Mouse (Mus musculus) left cerebral cortex, postnatal 25 days (tissue): ENCODE measurements around the gene Tarbp2. TPM values are rescaled to one million over a fixed set of nuclear protein-coding genes. Genes with fewer than 3 reads are reported as not detected.

ENCODE experiments used
- DNase-seq, 2 experiments: peaks; one replicate each; pipeline ENCODE4 v3.0.0; 2022; ENCODE audit warnings: low spot score in 2 of 2, mixed read lengths in 1 of 2
- intact Hi-C: fragments of 180-260 bp; cut with DNase I; formaldehyde crosslinking; loops from one replicate; pipeline ENCODE4 v1.15.1; 2025
- total RNA-seq, 2 experiments: library from RNA; stranded (reverse); gene quantifications; 2 replicates each; pipeline ENCODE4 v1.2.3; 2021

The Tarbp2 gene
- total RNA-seq, 2 experiments from 2014 or later, result 26.9 to 28.8 TPM

DNA sequence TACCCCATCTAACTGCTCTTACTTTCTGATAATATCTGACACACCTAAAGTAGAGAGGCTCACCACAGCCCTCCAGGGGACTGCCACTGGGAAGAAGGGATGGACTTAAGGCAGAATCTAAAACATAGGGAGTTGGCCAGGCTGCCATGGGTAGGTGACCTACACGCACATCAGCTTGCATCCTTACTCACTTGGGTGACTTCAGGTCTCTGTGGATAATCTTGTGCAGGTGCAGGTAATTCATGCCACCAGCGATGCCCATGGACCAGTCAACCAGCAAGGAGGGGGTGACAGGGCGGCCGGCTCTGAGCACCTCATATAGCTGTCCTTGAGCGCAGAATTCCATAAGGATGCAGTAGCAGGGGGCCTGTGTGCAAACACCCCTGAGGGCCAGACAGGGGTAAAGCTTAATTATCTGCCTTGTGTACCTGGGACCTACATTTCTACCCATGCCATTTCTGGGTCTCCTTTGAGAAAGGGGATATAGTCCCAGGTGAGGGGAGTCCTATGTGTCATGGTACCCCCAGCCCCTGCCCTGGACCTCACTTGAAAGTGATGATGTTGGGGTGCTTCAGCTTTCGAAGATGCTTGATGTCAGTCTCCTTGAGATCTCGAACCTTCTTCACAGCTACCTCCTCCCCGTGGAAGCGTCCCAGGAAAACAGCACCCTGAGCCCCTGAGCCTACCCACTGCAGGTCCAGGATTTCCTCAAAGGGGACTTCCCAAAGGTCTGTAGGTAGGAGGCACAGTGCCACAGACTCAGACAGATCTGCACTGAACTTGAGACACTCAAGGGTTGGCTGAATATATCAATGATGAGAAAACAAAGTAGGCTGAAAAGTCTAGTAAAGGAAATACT lies 13.8 kb upstream of the Tarbp2 start:
- no peak for DNase-seq
- intact Hi-C loops, result no loop called here

DNA sequence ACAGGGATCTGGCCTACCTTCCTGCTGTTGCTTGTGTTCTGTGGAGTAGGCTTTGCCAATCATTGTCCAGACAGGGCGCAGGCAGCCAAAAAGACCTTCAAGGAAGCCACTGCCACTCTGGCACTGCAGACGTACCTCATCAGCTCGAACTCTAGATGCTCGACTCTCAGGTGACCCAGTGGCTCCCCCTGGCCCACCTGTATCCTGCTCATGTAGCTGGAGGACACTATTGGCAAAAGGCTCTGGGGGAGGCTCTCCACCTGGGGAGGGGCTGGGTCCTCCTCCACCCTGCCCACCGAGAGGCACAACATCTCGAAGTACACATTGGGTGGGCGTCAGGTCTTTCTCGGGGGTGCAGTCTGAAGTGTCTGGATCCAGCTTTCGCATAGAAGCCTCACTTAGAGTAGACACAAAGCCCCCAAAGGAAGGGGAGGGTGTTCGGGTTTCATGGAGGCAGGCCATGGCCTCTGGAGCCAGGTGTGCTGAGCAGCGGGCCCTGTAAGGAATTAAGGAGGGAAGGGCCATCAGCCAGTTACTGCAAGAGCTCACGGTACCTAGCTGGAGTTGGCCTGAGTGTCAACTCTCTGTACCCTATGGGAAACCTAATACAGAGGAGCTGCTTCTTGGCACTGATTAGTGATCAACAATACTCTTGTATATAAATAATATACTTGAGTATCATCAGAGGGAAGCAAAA lies 12.8 kb upstream of the Tarbp2 start:
- no peak for DNase-seq
- intact Hi-C loops, result no loop called here

DNA sequence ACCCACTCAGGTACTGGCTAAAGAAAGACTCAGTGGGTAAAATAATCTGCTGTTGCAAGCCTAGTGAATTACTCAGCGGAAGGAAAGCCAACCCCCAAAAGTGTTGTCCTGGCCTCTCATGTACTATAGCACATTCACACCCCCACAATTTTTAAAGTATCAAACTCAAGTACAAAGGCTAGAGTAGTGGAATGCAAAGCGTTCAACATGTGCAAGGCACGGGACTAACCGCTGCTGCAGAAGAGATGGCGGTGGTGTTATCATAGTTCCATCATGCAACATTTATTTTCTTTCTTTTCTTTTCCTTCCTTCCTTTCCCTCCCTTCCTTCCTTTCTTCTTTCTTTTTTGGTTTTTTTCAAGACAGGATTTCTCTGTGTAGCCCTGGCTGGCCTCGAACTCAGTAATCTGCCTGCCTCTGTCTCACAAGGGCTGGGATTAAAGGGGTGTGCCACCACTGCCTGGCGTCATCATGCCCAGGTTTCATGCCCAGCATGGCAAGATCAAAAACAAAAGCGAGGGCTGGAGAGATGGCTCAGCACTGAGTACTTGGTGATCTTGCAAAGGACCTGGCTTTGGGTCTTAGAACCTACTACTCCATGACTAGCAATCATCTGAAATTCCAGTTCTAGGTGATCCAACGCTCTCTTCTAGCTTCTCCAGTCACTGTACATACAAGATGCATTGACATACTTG lies 12.1 kb upstream of the Tarbp2 start:
- no peak for DNase-seq
- intact Hi-C loops, result no loop called here

DNA sequence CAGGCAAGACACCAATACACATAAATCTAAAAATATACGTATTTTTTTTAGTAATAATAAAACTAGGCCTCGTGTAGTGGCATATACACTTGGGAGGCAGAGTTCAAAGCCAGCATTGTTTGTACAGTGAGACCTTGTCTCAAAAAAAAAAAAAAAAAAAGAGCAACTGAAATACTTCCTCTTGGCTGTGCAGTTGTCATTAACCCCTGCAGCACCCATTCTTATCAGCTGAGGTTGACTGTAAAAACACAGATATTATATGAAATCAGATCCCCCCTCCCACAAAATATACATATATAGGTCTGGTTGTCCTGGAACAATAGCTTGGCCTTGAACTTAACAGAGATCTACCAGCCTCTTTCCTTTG lies 11.5 kb upstream of the Tarbp2 start:
- intact Hi-C loops, result no loop called here
- no peak for DNase-seq

DNA sequence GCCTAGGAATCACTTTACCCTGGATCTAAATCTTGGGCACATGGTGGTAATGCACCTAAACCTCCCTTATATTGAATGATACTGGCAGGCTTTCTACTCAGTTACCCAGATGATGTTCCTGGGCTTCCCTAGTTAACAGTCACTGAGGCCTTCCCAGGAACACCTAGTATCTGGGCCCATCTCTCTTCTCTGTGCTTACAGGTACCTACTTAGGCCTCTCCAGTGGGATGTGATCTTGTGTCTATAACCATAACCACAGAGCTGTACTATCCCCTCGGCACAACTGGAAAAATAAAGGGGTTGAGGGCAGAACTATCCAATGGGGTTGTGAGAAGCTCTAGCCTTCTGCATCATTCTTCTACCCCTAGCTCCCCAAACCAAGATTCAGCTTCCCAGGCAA lies 11.1 kb upstream of the Tarbp2 start:
- intact Hi-C loops, result no loop called here
- DNase-seq, result no peak

DNA sequence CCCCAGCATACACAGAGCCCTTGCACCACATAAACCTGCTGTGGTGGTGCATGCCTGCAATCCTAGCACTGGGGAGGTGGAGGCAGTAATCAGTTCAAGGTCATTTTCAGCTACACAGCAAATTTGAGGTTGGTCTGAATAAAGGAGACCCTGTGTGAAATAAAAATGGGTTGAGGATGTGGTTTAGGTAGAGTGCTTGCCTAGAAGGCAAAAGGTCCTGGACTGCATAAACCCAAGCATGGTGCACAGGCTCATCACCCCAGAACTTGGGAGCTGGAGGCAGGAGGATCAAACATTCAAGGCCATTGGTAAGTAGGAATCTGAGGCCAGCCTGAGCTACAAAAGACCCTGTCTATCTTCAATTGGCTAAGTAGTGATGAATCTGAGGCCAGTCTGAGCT lies 10.4 kb upstream of the Tarbp2 start:
- intact Hi-C loops, result no loop called here
- DNase-seq, result no peak

DNA sequence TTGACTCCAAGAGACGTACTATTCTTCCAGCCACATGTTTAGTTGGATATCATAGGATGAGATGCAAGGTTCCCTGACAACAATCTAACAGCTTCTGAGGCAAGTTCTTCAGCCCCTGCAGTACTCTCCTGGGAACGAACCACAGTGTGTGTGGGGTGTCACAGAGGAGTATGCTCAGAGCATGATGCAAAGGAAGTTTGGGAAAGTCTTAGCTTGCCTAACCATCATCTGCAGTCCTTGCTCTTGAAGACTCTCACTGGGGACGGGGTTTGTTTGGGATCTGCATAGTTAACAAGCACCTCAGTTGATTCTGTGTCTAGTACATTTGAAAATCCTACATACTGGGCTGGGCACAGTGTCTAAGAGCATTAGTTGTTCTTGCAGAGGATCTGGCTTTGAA lies 9.7 kb upstream of the Tarbp2 start:
- DNase-seq, result no peak
- intact Hi-C loops, result no loop called here

DNA sequence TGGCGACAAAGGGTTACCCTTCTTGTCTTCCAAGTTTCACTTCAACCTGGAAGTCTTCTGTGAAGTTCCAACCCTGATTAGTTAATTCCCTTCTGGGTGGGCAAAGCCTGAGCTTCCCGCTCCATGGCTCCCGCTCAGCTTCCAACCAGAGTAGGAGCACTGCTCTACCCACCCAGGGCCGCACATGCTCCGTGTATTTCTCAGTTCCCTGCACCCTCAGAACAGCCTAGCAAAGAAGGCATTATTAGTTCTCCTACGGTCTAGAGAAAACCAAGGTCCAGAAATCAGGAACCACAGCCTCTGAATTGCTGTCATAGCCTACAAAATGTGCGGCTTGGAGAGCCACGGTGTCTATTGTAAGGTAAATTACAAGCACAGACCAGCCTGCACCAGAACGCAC lies 7.9 kb upstream of the Tarbp2 start:
- DNase-seq, result peak; percentile 55 to 57
- intact Hi-C loops, result no loop called here

DNA sequence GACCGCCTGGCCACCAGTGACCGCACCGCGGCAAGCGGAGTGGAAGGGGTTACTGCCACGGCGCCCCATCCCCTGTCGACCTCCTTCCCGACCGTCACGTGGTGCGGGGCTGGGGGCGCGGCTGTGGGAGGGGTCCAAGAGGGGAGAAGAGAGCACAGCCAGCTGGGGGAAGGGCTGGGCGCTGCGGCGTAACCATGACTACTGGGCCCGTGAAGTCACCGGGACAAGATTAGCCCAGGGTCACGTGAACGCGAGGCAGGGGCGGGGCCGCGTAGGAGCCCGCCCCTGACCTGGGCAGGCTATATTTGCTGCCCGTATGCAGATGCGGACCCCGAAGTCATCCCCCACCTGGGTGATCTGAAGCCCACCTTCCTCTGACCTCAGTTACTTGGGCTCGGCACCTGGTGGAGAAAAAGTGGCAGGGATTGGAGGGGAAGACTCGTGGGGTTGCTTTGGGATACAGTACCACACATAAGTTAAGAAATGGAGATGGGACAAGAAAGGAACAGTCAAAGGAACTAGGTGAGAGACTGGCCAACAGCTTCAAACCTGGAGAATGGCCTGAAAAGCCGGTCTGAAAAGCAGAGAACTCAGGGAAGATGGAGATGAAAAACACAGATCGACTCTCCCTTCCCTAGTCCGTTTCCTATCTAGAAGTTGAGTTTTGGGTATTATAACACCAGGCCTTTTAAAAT lies 7.3 kb upstream of the Tarbp2 start:
- intact Hi-C loops, result no loop called here
- DNase-seq, result peak; percentile 86 to 88

DNA sequence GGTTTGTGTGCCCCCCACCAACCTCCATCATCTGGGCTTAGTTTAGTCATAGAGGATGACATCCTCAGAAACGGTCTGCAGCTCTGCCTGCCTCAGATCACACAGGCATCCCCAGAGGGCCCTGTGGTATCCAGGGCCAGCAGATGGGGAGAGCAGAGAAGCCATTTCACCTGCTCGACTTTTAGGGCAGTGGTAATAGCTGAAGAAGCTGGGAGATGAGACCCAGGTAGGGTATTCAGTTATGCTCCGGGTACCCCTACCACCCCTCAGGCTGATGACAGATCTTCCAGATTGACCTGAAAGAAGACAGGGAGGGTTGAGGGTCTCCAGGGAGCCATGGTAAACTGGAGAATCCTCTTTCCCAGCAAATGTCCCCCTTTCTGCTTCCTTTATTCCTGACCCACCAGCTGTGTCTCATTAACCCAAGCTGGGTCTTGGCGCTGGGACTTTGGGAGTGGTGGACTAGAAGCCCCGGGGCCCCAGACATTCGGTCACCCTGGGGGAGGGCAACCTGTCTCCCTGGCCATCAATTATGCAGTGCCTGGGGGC lies 6.6 kb upstream of the Tarbp2 start:
- no peak for DNase-seq
- intact Hi-C loops, result no loop called here

DNA sequence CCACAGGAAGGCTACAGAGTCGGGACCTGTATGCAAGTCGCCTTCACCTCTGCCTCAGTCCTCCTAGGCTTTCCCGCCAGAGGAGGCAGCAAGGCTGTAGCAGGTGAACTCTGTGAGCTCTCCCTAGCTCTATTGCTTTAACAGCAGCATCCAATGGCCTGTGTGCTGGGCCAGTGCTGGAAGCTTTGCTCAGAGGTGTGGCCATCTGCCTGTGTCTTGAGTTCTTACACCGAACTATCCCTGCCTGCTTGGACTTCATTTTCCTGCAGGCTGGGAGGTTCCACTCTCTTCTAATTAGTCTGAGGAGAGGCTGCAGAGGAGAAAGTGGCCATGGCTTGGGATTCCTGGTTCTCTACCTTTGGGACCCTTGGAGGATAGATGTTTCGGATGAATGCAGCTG lies 6.0 kb upstream of the Tarbp2 start:
- no peak for DNase-seq
- intact Hi-C loops, result no loop called here

DNA sequence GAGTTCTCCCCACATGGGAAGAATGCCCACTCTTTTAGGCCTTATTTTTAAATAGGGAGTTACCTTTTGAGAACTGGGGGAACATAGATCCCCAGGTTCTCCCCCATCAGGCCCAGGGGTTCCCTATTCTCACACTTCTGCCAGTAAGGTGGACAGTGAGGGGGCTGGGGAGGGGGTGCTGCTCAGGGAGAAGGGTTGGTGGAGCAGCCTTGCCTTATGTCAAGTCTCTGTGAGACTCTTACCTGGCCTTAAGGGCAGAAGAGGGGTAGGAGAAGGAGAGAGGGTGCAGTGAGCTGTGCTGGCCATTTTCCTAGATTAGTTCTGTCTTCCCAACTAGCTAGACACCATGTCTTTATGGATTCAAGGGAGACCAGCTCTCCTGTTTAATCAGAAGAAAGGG lies 5.5 kb upstream of the Tarbp2 start:
- no peak for DNase-seq
- intact Hi-C loops, result no loop called here

DNA sequence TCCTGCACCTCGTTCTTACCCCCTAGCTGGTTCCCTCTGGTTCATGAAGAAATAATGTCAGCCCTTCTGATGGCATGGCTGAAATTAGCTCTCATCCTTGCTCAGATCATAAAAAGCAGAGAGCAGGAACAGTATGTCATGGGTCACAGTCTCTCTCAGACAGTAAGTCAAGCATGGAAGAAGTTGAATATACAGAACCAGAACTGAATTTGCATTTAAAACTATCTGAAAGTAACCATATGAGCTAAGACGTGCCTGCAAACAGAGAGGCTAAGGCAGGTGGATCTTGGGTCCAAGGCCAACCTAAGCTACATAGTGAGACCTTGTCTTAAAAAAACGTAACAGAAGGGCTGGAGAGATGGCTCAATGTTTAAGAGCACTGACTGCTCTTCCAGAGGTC lies 5.0 kb upstream of the Tarbp2 start:
- DNase-seq, result no peak
- intact Hi-C loops, result no loop called here

DNA sequence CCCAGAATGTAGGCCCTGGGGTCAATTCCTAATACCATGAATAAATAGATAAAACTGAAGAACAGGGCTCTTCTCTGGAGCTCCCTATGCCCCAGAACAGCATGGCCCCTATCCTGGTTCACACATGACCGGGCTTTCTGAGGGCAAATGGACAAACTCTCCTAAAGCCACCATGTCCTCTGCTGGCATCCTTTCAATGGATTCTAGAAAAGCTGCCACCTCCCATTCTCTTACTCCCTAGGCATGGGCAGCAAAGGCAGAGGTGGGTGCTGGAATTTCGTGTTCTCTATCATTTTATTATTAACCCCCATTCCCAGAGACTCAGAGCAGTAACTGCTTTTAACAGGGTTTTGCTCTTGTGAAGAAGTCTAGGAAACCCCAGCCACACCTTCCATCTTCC lies 2.7 kb upstream of the Tarbp2 start:
- intact Hi-C loops, result no loop called here
- DNase-seq, result no peak

DNA sequence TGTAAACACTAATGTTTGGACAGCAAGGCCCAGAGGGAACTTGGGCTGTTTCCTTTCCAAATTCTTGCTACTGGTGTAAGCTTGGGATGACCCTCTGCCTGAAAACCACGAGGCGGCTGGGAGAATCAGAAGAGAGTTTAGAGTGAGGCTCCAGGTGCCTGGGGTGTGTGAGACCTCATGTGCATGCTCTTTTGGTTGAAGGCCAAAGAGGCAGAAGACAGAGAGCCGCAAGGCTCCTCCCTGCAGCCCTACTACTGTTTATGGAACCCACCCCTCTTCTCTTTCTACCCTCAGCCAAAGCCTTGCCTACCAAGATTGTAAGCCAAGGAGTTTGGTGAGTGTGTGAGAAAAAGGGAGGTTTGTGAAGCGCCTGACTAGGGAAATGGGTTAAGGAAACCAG lies 2.2 kb upstream of the Tarbp2 start:
- no peak for DNase-seq
- intact Hi-C loops, result no loop called here

DNA sequence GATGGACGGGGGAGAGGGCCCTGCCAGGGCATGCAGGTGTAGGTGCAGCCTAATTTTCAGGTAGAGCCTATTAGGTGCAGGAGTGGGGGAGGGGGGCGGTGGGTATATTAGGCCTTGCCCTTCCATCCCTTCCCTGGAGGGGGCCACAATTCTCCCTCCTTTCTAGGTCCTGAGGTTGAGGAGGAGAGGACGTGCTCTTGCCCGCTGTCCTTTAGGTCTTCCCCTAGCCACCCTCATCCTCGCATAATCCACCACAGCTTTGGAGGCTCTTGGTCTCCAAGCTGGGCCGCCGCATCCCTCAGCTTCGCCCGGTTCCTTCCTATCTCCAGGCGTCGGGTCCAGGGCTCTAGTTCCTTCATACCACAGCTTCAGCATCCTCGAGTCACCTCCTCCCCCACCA lies 1.7 kb upstream of the Tarbp2 start:
- DNase-seq, result no peak
- intact Hi-C loops, result no loop called here

DNA sequence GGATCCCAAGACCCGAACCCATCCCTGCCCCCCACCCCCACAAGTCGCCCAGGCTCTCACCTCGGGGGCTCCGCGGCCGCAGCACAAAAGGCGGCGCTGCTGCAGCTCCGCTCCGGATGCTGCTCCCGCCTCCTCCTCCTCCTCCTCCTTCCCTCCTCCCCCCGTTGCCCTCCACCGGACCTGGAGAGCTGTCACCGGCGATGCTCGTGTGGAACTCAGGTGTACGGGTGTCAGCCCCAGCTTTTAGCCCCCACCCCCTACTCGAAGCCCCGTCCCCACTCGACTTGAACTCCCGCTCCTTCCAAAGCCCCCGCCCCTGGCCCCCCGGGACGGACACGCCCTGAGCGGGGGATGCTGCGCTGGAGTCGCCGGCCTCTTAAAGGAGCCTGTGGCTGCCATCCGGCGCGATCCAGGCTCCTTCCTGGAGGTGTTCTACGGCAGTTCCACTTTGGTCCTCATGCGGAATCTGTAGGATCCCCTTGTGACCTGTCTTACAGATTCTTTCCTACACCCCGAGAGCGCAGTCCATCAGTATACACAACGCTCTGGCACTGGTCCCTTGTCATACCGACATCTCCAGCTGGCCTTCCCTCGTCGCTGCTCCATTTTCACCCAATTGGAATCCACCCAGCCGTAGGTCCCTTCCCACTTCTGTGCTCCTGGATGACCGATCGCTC lies 1.1 kb upstream of the Tarbp2 start, which contains the start of gene Map3k12:
TSS of gene Map3k12 (minus strand) at position 337 of the 677 bp plus-strand sequence.
- peak; percentile 83 to 84 for DNase-seq
- intact Hi-C loops, result no loop called here

DNA sequence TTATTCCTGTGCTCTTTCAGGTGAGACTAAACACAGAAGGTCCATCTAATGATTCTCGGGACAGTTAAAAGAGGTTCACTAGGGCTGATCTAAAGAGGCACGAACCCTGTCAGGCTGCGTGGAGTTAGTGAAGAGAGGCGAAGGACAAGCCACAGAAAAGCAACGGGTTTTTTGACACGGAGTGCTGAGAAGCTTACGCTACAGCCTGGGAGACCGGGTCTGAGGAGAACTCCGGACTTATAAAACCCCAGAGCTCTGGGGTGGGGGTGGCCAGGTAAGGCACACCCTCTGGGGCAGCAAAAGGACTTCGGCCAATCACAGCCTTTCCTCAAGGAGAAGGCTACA lies 389 bp upstream of the Tarbp2 start:
- intact Hi-C loops, result no loop called here
- DNase-seq, result no peak

DNA sequence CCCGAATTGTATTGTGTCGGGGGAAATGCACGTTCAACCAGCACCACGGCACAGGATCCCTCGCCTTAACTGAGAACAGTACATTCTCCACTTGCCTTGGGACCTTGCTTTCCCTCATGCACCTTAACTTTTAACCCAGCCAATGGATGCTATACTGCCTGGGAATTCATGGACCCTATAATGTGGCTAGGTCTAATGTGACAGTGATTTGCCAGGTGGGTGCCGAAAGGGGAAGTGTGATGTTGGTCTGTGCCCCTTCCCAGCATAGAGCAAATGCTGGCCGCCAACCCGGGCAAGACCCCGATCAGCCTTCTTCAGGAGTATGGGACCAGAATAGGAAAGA lies 838 bp downstream of the Tarbp2 start:
- intact Hi-C loops, result loop anchor here (1.0 kb wide), 2 partner anchors 48 to 152 kb away; no protein-coding TSS in a partner anchor
- DNase-seq, result no peak
